ENCODE assay signal across 9 mouse cellular contexts in genomic region chr17:10493124-10493523, GRCm38 (mm10).
A peak's percentile ranks its signal among the peaks of the same experiment; 100 is the strongest.
DNase-seq lines count a peak whose midpoint lies in the region; ATAC-seq lines count a peak whose summit lies in the region.
"Had no signal": no experiment of that assay in that cellular context is flagged by ENCODE, and none has a peak within 500 bp of the region (broad histone marks: within the 10 kb centered on the region; RNA-seq: fewer than 3 reads in every experiment).

No protein-coding gene starts in this region.

- WGBS in heart, embryonic 13.5 days = 7% methylated on average over 3 of the region's 3 CpGs
- WGBS in forebrain, embryonic 15.5 days = 36% methylated on average over 3 of the region's 3 CpGs

- peak overlapping the region; percentile 33; the same call in 1 of the 2 replicates for H3K9ac ChIP-seq in heart, embryonic 13.5 days
- no peak overlapping the region for H3K9ac ChIP-seq in forebrain, embryonic 15.5 days (replicated peaks)
- H3K9ac ChIP-seq: limb, embryonic 12.5 days had no signal

- peaks cover 81% of the 10 kb centered on the region for H3K4me1 ChIP-seq in heart, embryonic 13.5 days
- H3K4me1 ChIP-seq in forebrain, embryonic 15.5 days = peaks cover 15% of the 10 kb centered on the region

- no peak overlapping the region for H3K4me3 ChIP-seq in heart, embryonic 13.5 days
- H3K4me3 ChIP-seq in forebrain, embryonic 15.5 days = no peak overlapping the region
- H3K4me3 ChIP-seq: limb, embryonic 12.5 days had no signal

- no peak overlapping the region for H3K4me2 ChIP-seq in heart, embryonic 13.5 days
- H3K4me2 ChIP-seq in forebrain, embryonic 15.5 days (replicated peaks) = no peak overlapping the region
- H3K4me2 ChIP-seq: limb, embryonic 12.5 days had no signal

- peak; percentile 25 for DNase-seq in cerebellum, adult 11-12 months
- peak; percentile 57 for DNase-seq in right cerebral cortex, adult 18-20 months
- DNase-seq in right cerebral cortex, postnatal 14 days = no peak
- DNase-seq in layer of hippocampus, adult 9-11 months = peak; percentile 85
- DNase-seq in yolk sac, embryonic 10.5 days (ENCODE audit: low spot score) = peak; percentile 27

- H3K36me3 ChIP-seq in heart, embryonic 13.5 days = no peaks in the 10 kb centered on the region
- no peaks in the 10 kb centered on the region for H3K36me3 ChIP-seq in forebrain, embryonic 15.5 days
- H3K36me3 ChIP-seq: limb, embryonic 12.5 days had no signal

- H3K9me3 ChIP-seq in heart, embryonic 13.5 days = no peaks in the 10 kb centered on the region
- H3K9me3 ChIP-seq in forebrain, embryonic 15.5 days = no peaks in the 10 kb centered on the region
- H3K9me3 ChIP-seq: limb, embryonic 12.5 days had no signal

- H3K27me3 ChIP-seq in heart, embryonic 13.5 days (replicated peaks) = no peaks in the 10 kb centered on the region
- H3K27me3 ChIP-seq in forebrain, embryonic 15.5 days = no peaks in the 10 kb centered on the region
- H3K27me3 ChIP-seq: limb, embryonic 12.5 days had no signal

- H3K27ac ChIP-seq in heart, embryonic 13.5 days (replicated peaks) = peak overlapping the region; percentile 53
- H3K27ac ChIP-seq in forebrain, embryonic 15.5 days (replicated peaks) = no peak overlapping the region
- H3K27ac ChIP-seq: limb, embryonic 12.5 days had no signal

- no peak for ATAC-seq in cerebellum, adult (ENCODE audit: insufficient number of reproducible peaks, low FRiP score, low TSS enrichment)
- no peak for ATAC-seq in heart, embryonic 13.5 days (ENCODE audit: extremely low read depth, insufficient number of reproducible peaks, low FRiP score, low TSS enrichment)
- ATAC-seq in forebrain, embryonic 15.5 days (replicated peaks) = no peak
